Mouse (Mus musculus) layer of hippocampus, adult 18-20 months (tissue): ENCODE measurements around the gene Pitpna. TPM values are rescaled to one million over a fixed set of nuclear protein-coding genes. Genes with fewer than 3 reads are reported as not detected.
"Not testable (repeated sequence)": the region's sequence is repeated elsewhere in the genome, so short reads cannot be mapped to it uniquely, and the experiment has no call there.

Experiments
- DNase-seq, 2 experiments: peaks; one replicate each; pipeline ENCODE4 v3.0.0; 2022; ENCODE audit warnings: low spot score in 2 of 2
- long read RNA-seq: library from polyadenylated mRNA; stranded (forward); transcript quantifications from one replicate; pipeline ENCODE4 v2.0.0, GENCODE M21; 2021
- total RNA-seq, 2 experiments: library from RNA; stranded (reverse); gene quantifications; 2 replicates each; pipeline ENCODE4 v1.2.3; 2021

Pitpna gene
- total RNA-seq = 100 to 1,000 TPM; 279 to 288 TPM
- long read RNA-seq, partial matches to known transcripts = 31 of 468 reads
- long read RNA-seq, other reads (novel, unspliced or antisense) = 437 of 468 reads

- peak; percentile 94 to 97 for DNase-seq
These were observed at the start of gene Pitpna for GRCm38 (mm10) chr11:75587493-75588284. Gene Pitpna (plus strand): TSS chr11:75588097.

GRCm38 (mm10) chr11:75538184-75538969, 49.5 kb upstream of the Pitpna start:
- DNase-seq = no peak

- DNase-seq = no peak
These were observed 49.0 kb upstream of the Pitpna start for GRCm38 (mm10) chr11:75538970-75539299.

GRCm38 (mm10) chr11:75540209-75540608, 47.7 kb upstream of the Pitpna start:
- no peak for DNase-seq

- DNase-seq = peak; percentile 75 to 86
These were observed 47.0 kb upstream of the Pitpna start for GRCm38 (mm10) chr11:75540710-75541581.

GRCm38 (mm10) chr11:75544713-75545112, 43.2 kb upstream of the Pitpna start:
- DNase-seq = no peak

- DNase-seq = no peak
These were observed 41.8 kb upstream of the Pitpna start for GRCm38 (mm10) chr11:75546057-75546456.

- DNase-seq = no peak
These were observed 38.2 kb upstream of the Pitpna start for GRCm38 (mm10) chr11:75549658-75550111.

- DNase-seq = no peak
These were observed 37.5 kb upstream of the Pitpna start for GRCm38 (mm10) chr11:75550200-75550946.

- DNase-seq = no peak
These were observed 36.6 kb upstream of the Pitpna start for GRCm38 (mm10) chr11:75551321-75551720.

GRCm38 (mm10) chr11:75551961-75552441, 35.9 kb upstream of the Pitpna start:
- DNase-seq = no peak

GRCm38 (mm10) chr11:75552906-75553482, 34.9 kb upstream of the Pitpna start:
- DNase-seq = no peak

- not testable (repeated sequence) for DNase-seq
These were observed 31.9 kb upstream of the Pitpna start for GRCm38 (mm10) chr11:75556006-75556405.

- no peak for DNase-seq
These were observed 30.8 kb upstream of the Pitpna start for GRCm38 (mm10) chr11:75557142-75557541.

GRCm38 (mm10) chr11:75558101-75558500, 29.8 kb upstream of the Pitpna start:
- DNase-seq = no peak

GRCm38 (mm10) chr11:75559870-75560504, 27.9 kb upstream of the Pitpna start:
- DNase-seq = peak in 1 of 2 experiments; percentile 56

GRCm38 (mm10) chr11:75560530-75561409, 27.1 kb upstream of the Pitpna start:
- no peak for DNase-seq

GRCm38 (mm10) chr11:75561410-75561791, 26.5 kb upstream of the Pitpna start:
- DNase-seq = no peak
